Mouse (Mus musculus) CH12.LX (cell line): ENCODE data around the gene Znhit2. TPM values are rescaled to one million over a fixed set of nuclear protein-coding genes. Genes with fewer than 3 reads are reported as not detected.

Source experiments
- DNase-seq: peaks from one replicate; pipeline ENCODE4 v3.0.0-alpha.2; 2013; ENCODE audit errors: extremely low read depth
- H3K27ac ChIP-seq: 2 replicates; pipeline ENCODE4 v1.5.1; 2012; ENCODE audit warnings: low read depth, mild to moderate bottlenecking, control low read depth, moderate library complexity; ENCODE audit not compliant: insufficient read depth
- H3K27me3 ChIP-seq: replicated peaks from 2 replicates; pipeline ENCODE3; 2012; ENCODE audit warnings: inconsistent platforms
- H3K36me3 ChIP-seq, 2 experiments: replicated peaks in 1 of 2; 2 replicates each; pipeline versions ENCODE3 to v1.6.1; 2012; ENCODE audit warnings: inconsistent platforms in 1 of 2, low read length in 1 of 2, mild to moderate bottlenecking in 1 of 2, mixed read lengths in 1 of 2, moderate library complexity in 1 of 2; ENCODE audit not compliant: control insufficient read depth in 1 of 2, insufficient read depth in 1 of 2
- H3K4me1 ChIP-seq, 2 experiments: 2 replicates each; pipeline ENCODE4 v1.6.1; 2012; ENCODE audit warnings: inconsistent platforms in 1 of 2, moderate library complexity in 1 of 2; ENCODE audit not compliant: insufficient read depth in 2 of 2, control insufficient read depth in 1 of 2
- H3K4me2 ChIP-seq: 2 replicates; pipeline ENCODE4 v1.6.1; 2012; ENCODE audit warnings: low read depth, mild to moderate bottlenecking, control low read depth; ENCODE audit not compliant: poor library complexity, insufficient read depth, severe bottlenecking
- H3K4me3 ChIP-seq, 3 experiments: fragments of 150-350 bp in 1 of 3; sonication (generic) in 1 of 3; replicated peaks in 1 of 3; 2 replicates each; pipeline versions ENCODE3 to v1.5.1; 2011 to 2012; ENCODE audit warnings: low read depth in 2 of 3, low read length in 2 of 3, mild to moderate bottlenecking in 2 of 3, moderate library complexity in 2 of 3, control low read depth in 1 of 3, improper control_type of control experiment in 1 of 3, inconsistent platforms in 1 of 3, mixed read lengths in 1 of 3; ENCODE audit not compliant: poor library complexity in 1 of 3
- H3K79me2 ChIP-seq: replicated peaks from 2 replicates; pipeline ENCODE4 v1.6.1; 2012; ENCODE audit warnings: mild to moderate bottlenecking, moderate library complexity; ENCODE audit not compliant: control insufficient read depth, poor library complexity, insufficient read depth, severe bottlenecking; ENCODE audit errors: extremely low read depth
- H3K9ac ChIP-seq: 2 replicates; pipeline ENCODE4 v1.6.1; 2012; ENCODE audit warnings: low read depth, mild to moderate bottlenecking, control low read depth, moderate library complexity; ENCODE audit not compliant: insufficient read depth
- H3K9me3 ChIP-seq: replicated peaks from 2 replicates; pipeline ENCODE3; 2012; ENCODE audit warnings: low read length, inconsistent platforms, mixed read lengths
- BHLHE40 ChIP-seq: IDR thresholded peaks from 2 replicates; pipeline ENCODE4 v1.6.1; 2011; ENCODE audit warnings: mild to moderate bottlenecking, low read depth, low read length, improper control_type of control experiment
- CHD1 ChIP-seq: IDR thresholded peaks from 2 replicates; pipeline ENCODE4 v1.6.1; 2012; ENCODE audit warnings: low read depth, low read length, improper control_type of control experiment, inconsistent platforms
- CHD2 ChIP-seq: IDR thresholded peaks from 2 replicates; pipeline ENCODE4 v1.6.1; 2011; ENCODE audit warnings: low read length, improper control_type of control experiment
- CTCF ChIP-seq, 2 experiments: IDR thresholded peaks in 1 of 2; conservative IDR thresholded peaks in 1 of 2; 2 replicates each; pipeline ENCODE4 v1.5.1; 2011 to 2012; ENCODE audit warnings: low read depth in 2 of 2, low read length in 2 of 2, improper control_type of control experiment in 1 of 2, inconsistent platforms in 1 of 2, mild to moderate bottlenecking in 1 of 2, moderate library complexity in 1 of 2
- E2F4 ChIP-seq: IDR thresholded peaks from 2 replicates; pipeline ENCODE4 v1.6.1; 2011; ENCODE audit warnings: low read depth, low read length, improper control_type of control experiment; ENCODE audit not compliant: insufficient replicate concordance
- ETS1 ChIP-seq: conservative IDR thresholded peaks from 2 replicates; pipeline ENCODE4 v1.6.1; 2012; ENCODE audit warnings: low read depth, mild to moderate bottlenecking, inconsistent platforms, low read length, improper control_type of control experiment, moderate library complexity
- GABPA ChIP-seq: IDR thresholded peaks from 2 replicates; pipeline ENCODE4 v1.6.1; 2012; ENCODE audit warnings: low read depth, low read length, improper control_type of control experiment, inconsistent platforms; ENCODE audit not compliant: insufficient replicate concordance
- HCFC1 ChIP-seq: IDR thresholded peaks from 2 replicates; pipeline ENCODE4 v1.6.1; 2012; ENCODE audit warnings: low read depth, mild to moderate bottlenecking, inconsistent platforms, low read length, improper control_type of control experiment
- IRF4 ChIP-seq: IDR thresholded peaks from 2 replicates; pipeline ENCODE4 v1.6.1; 2014; ENCODE audit warnings: low read depth, mild to moderate bottlenecking, inconsistent platforms, low read length, improper control_type of control experiment
- JUN ChIP-seq: IDR thresholded peaks from 2 replicates; pipeline ENCODE4 v1.6.1; 2011; ENCODE audit warnings: low read depth, mild to moderate bottlenecking, low read length, improper control_type of control experiment, moderate library complexity; ENCODE audit not compliant: insufficient read depth
- JUND ChIP-seq: conservative IDR thresholded peaks from 2 replicates; pipeline ENCODE4 v1.6.1; 2011; ENCODE audit warnings: low read depth, low read length, improper control_type of control experiment
- KAT2A ChIP-seq: IDR thresholded peaks from 2 replicates; pipeline ENCODE4 v1.6.1; 2012; ENCODE audit warnings: low read length, improper control_type of control experiment, inconsistent platforms; ENCODE audit not compliant: insufficient replicate concordance
- MYC ChIP-seq: IDR thresholded peaks from 2 replicates; pipeline ENCODE4 v1.6.1; 2011; ENCODE audit warnings: low read depth, mild to moderate bottlenecking, improper control_type of control experiment, low read length
- NELFE ChIP-seq: IDR thresholded peaks from 2 replicates; pipeline ENCODE4 v1.6.1; 2011; ENCODE audit warnings: low read depth, low read length, improper control_type of control experiment
- POLR2A ChIP-seq: IDR thresholded peaks from 2 replicates; pipeline ENCODE4 v1.6.1; 2011; ENCODE audit warnings: low read depth, mild to moderate bottlenecking, improper control_type of control experiment, low read length
- POLR2AphosphoS2 ChIP-seq: IDR thresholded peaks from 2 replicates; pipeline ENCODE4 v1.6.1; 2011; ENCODE audit warnings: low read depth, low read length, improper control_type of control experiment
- RAD21 ChIP-seq: IDR thresholded peaks from 2 replicates; pipeline ENCODE4 v1.6.1; 2011; ENCODE audit warnings: low read depth, mild to moderate bottlenecking, low read length, improper control_type of control experiment, moderate library complexity
- SMC3 ChIP-seq: IDR thresholded peaks from 2 replicates; pipeline ENCODE4 v1.6.1; 2011; ENCODE audit warnings: low read depth, low read length, improper control_type of control experiment
- TBP ChIP-seq: conservative IDR thresholded peaks from 2 replicates; pipeline ENCODE4 v1.6.1; 2011; ENCODE audit warnings: low read depth, low read length, improper control_type of control experiment
- TCF12 ChIP-seq: IDR thresholded peaks from 2 replicates; pipeline ENCODE4 v1.6.1; 2014; ENCODE audit warnings: low read depth, mild to moderate bottlenecking, inconsistent platforms, low read length, improper control_type of control experiment
- UBTF ChIP-seq: IDR thresholded peaks from 2 replicates; pipeline ENCODE4 v1.6.1; 2012; ENCODE audit warnings: low read depth, mild to moderate bottlenecking, inconsistent platforms, low read length, improper control_type of control experiment, moderate library complexity
- ZC3H11A ChIP-seq: IDR thresholded peaks from 2 replicates; pipeline ENCODE4 v1.6.1; 2012; ENCODE audit warnings: low read depth, mild to moderate bottlenecking, inconsistent platforms, low read length, improper control_type of control experiment
- ZMIZ1 ChIP-seq: IDR thresholded peaks from 2 replicates; pipeline ENCODE4 v1.6.1; 2012; ENCODE audit warnings: low read depth, mild to moderate bottlenecking, inconsistent platforms, low read length, improper control_type of control experiment
- dilution Hi-C: fragments of 300-500 bp; cut with MboI; formaldehyde crosslinking; loops from 2 replicates; pipeline ENCODE4 v1.14.3; 2020; ENCODE audit warnings: low sequenced_read_pairs; ENCODE audit not compliant: extremely low pct_unique_long_range_greater_than_20kb, extremely low pct_ligation_motif_present
- in situ Hi-C: fragments of 300-500 bp; cut with MboI; formaldehyde crosslinking; loops from 3 replicates; pipeline ENCODE4 v1.14.3; 2019; ENCODE audit warnings: low sequenced_read_pairs, low pct_ligation_motif_present, low pct_unique_long_range_greater_than_20kb, mixed read lengths
- polyA plus RNA-seq: library from polyadenylated mRNA; unstranded; fragments of >175 nt; gene quantifications from 2 replicates; pipeline ENCODE4 v1.2.1, GENCODE M21; 2012; ENCODE audit warnings: low read depth; ENCODE audit not compliant: insufficient read length
- total RNA-seq, 2 experiments: library from RNA; depleted of rRNA; stranded (reverse); fragments of 300-350 nt in 1 of 2; fragments of >200 nt in 1 of 2; gene quantifications; 2 replicates each; pipeline ENCODE4 v1.2.3; 2012 to 2014

Gene Znhit2
- total and polyA plus RNA-seq, 3 experiments = 20.1 to 29.2 (median 22.6) TPM

DNA sequence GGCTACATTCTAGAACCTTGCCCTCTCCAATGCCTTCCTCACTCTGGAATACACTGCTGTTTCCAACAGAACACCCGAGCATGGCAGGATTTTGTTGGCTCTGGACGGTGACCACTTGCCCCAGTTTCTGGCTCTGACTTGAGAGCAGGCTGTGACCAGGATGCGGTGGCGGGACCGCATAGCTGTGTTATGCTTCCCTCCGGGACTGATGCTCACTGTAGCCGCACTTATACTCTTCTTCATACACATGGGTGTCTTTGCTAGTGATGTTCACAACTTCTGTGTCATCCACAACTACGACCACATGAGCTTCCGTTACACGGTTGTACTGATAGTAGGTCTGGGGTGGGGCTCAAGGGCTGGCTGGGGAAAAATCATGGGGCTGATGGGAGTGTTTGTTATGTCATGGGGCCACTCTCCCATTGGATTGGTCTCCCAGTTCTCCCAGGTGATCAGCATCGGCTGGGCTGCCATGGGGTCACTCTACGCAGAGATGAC lies 19.0 kb downstream of the Znhit2 start, which contains the start of gene Tmem262:
Gene Tmem262 (plus strand): TSS at position 51 of the 498 bp plus-strand sequence.
- H3K36me3 ChIP-seq = peaks cover 29 to 51% of the 10 kb centered on the region in 2 experiments
- no peak for DNase-seq
- dilution Hi-C loops = no loop called here
- peaks cover 28% of the 10 kb centered on the region for H3K79me2 ChIP-seq
- no peak within 1 kb of the TSS for H3K4me2 ChIP-seq
- H3K4me3 ChIP-seq = no peak within 1 kb of the TSS
- no peaks in the 10 kb centered on the region for H3K9me3 ChIP-seq
- H3K27me3 ChIP-seq = no peaks in the 10 kb centered on the region
- H3K27ac ChIP-seq = no peak within 1 kb of the TSS
- in situ Hi-C loops = no loop called here
- H3K4me1 ChIP-seq = peaks cover 7 to 32% of the 10 kb centered on the region in 2 experiments
- TF ChIP-seq MYC (no peak), POLR2A (0 out of 2 replicates have a peak, but pooled peaks have one; percentile 14), HCFC1 (no peak)
- H3K9ac ChIP-seq = no peak within 1 kb of the TSS

DNA sequence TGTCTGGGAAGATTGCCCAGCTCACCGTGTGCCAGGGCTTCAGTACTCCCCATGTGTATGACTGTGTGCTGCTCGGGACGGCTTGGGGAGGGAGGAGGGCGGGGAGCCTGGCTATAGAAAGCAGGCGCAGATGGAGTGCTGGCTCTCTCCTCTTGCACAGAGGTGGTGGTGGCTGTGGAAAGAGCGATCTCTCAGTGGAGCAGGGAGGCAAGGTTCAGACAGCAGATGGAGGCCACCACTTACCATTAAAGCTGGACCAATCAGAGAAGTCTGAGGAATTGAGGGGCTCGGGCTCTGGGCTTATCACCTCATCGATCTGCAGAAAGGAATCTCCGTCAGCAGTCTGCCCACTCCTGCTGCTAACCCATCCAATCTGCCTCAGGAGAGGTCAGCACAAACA lies 21.2 kb downstream of the Znhit2 start, which contains the start of gene Gm28374:
Gene Gm28374 (minus strand): TSS at position 101 of the 400 bp plus-strand sequence.
- H3K4me1 ChIP-seq = peaks cover 4 to 32% of the 10 kb centered on the region in 2 experiments
- in situ Hi-C loops = no loop called here
- TF ChIP-seq JUND (no peak), ZC3H11A (no peak), ZMIZ1 (no peak), CHD1 (no peak), CTCF (conservative IDR thresholded peaks at IDR 0.05 in 1 of 2, IDR thresholded peaks at IDR 0.05 in 1 of 2; ENCODE audit: low read depth in 2 of 2, low read length in 2 of 2) (no peak), TBP (no peak), E2F4 (no peak), SMC3 (no peak), RAD21 (no peak)
- dilution Hi-C loops = no loop called here
- H3K36me3 ChIP-seq = peaks cover 36 to 55% of the 10 kb centered on the region in 2 experiments
- H3K9ac ChIP-seq = no peak within 1 kb of the TSS
- H3K27ac ChIP-seq = no peak within 1 kb of the TSS
- peaks cover 28% of the 10 kb centered on the region for H3K79me2 ChIP-seq
- no peak within 1 kb of the TSS for H3K4me3 ChIP-seq
- DNase-seq = no peak
- no peaks in the 10 kb centered on the region for H3K27me3 ChIP-seq
- no peaks in the 10 kb centered on the region for H3K9me3 ChIP-seq
- H3K4me2 ChIP-seq = no peak within 1 kb of the TSS

DNA sequence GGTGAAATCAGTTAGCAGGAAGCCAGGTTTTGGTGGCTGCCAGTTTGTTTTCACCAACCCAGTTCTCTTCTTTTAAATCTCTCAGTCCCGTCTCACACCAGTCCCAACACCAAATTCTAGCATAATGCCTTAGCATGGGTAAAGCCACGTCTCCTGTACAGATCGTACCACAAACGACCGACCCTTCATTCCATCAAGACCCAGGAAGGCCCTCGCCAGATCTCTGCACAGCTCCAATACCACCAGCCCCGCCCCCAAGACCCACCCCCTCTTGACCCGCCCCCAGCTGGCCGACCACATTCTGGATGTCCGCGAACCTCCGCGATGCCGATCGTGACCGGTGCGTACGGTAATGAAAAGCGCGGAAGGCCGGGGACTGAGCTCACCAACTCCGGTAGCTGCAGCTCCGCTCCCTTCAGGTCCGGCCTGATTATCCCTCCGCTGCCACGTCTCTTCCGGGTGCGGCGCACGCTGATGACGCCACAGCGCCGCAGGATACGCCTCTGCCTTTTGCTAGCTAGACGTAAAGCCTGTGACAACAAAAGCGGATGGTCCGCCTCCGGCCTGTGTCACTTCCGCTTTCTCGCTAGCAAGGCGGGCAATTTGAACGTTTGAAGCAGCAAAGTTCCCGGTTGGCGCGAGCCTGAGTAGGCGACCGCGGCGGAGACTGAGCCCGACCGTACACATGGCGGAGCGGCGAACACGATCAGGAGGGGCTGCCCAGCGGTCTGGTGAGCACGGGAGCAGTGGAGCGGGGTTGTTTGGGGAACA lies 23.7 kb downstream of the Znhit2 start, which contains the start of the genes Zfpl1 and Cdca5:
Gene Zfpl1 (minus strand): TSS at position 479 of the 771 bp plus-strand sequence.
Gene Cdca5 (plus strand): TSS at position 506 of the 771 bp plus-strand sequence.
- dilution Hi-C loops (no loop called here), in situ Hi-C loops (loop anchor here (5.0 kb wide), 1 partner anchor 38 kb away; no protein-coding TSS in a partner anchor)
- peak within 1 kb of the TSS; percentile 90 to 98 (median 98) for H3K4me3 ChIP-seq
- peak within 1 kb of the TSS; percentile 94 for H3K9ac ChIP-seq
- H3K4me2 ChIP-seq = peak within 1 kb of the TSS; percentile 89
- H3K36me3 ChIP-seq = peaks cover 58 to 75% of the 10 kb centered on the region in 2 experiments
- no peaks in the 10 kb centered on the region for H3K9me3 ChIP-seq
- peaks cover 4 to 35% of the 10 kb centered on the region in 2 experiments for H3K4me1 ChIP-seq
- H3K27me3 ChIP-seq = no peaks in the 10 kb centered on the region
- H3K79me2 ChIP-seq = peaks cover 43% of the 10 kb centered on the region
- DNase-seq = peak; percentile 98
- peak within 1 kb of the TSS; percentile 66; the same call in 1 of the 2 replicates for H3K27ac ChIP-seq
- TF ChIP-seq E2F4 (peak; percentile 98), KAT2A (peak; percentile 94), ETS1 (peak; percentile 61), GABPA (peak; percentile 94), CHD2 (peak; percentile 68; the same call in 1 of the 2 replicates), TCF12 (peak; percentile 75), HCFC1 (peak; percentile 98), UBTF (no peak), POLR2AphosphoS2 (0 out of 2 replicates have a peak, but pooled peaks have one; percentile 69), BHLHE40 (0 out of 2 replicates have a peak, but pooled peaks have one; percentile 5), NELFE (peak; percentile 84), ZMIZ1 (0 out of 2 replicates have a peak, but pooled peaks have one; percentile 47), JUN (no peak), POLR2A (peak; percentile 84), IRF4 (peak; percentile 76)
